Mouse (Mus musculus) MEL (cell line): ENCODE results near the gene Hdhd3. TPM values are rescaled to one million over a fixed set of nuclear protein-coding genes. Genes with fewer than 3 reads are reported as not detected.
A peak's percentile ranks its signal among the peaks of the same experiment; 100 is the strongest.

ENCODE experiments used
- DNase-seq: peaks from one replicate; pipeline ENCODE4 v3.0.0; 2011; ENCODE audit warnings: low read depth, low spot score
- H3K27ac ChIP-seq: 2 replicates; pipeline ENCODE4 v1.5.1; 2012; ENCODE audit warnings: low read depth, mild to moderate bottlenecking, control low read depth, low read length, moderate library complexity; ENCODE audit not compliant: control insufficient read depth
- H3K27me3 ChIP-seq, 2 experiments: fragments of 150-350 bp in 1 of 2; sonication (generic) in 1 of 2; 2 replicates each; pipeline ENCODE4 v1.6.1; 2012; ENCODE audit warnings: low read length in 2 of 2, mild to moderate bottlenecking in 2 of 2, improper control_type of control experiment in 1 of 2, moderate library complexity in 1 of 2; ENCODE audit not compliant: insufficient read depth in 2 of 2, control insufficient read depth in 1 of 2
- H3K36me3 ChIP-seq, 2 experiments: 2 replicates each; pipeline ENCODE4 v1.6.1; 2012 to 2014; ENCODE audit warnings: low read length in 2 of 2, improper control_type of control experiment in 1 of 2, inconsistent platforms in 1 of 2, mild to moderate bottlenecking in 1 of 2; ENCODE audit not compliant: insufficient read depth in 2 of 2, control insufficient read depth in 1 of 2
- H3K4me1 ChIP-seq, 2 experiments: fragments of 150-350 bp in 1 of 2; sonication (generic) in 1 of 2; 2 replicates each; pipeline ENCODE4 v1.6.1; 2012; ENCODE audit warnings: low read length in 2 of 2, improper control_type of control experiment in 1 of 2, mild to moderate bottlenecking in 1 of 2; ENCODE audit not compliant: insufficient read depth in 2 of 2, control insufficient read depth in 1 of 2
- H3K4me3 ChIP-seq, 2 experiments: fragments of 150-350 bp in 1 of 2; sonication (generic) in 1 of 2; 2 replicates each; pipeline ENCODE4 v1.5.1; 2012; ENCODE audit warnings: low read depth in 2 of 2, low read length in 2 of 2, mild to moderate bottlenecking in 2 of 2, moderate library complexity in 2 of 2, control low read depth in 1 of 2, improper control_type of control experiment in 1 of 2; ENCODE audit not compliant: control insufficient read depth in 1 of 2, insufficient read depth in 1 of 2
- H3K79me2 ChIP-seq: 2 replicates; pipeline ENCODE4 v1.6.1; 2012; ENCODE audit warnings: mild to moderate bottlenecking, low read length, moderate library complexity; ENCODE audit not compliant: control insufficient read depth, poor library complexity, insufficient read depth
- H3K9ac ChIP-seq: 2 replicates; pipeline ENCODE4 v1.6.1; 2012; ENCODE audit warnings: low read depth, mild to moderate bottlenecking, control low read depth, low read length, moderate library complexity; ENCODE audit not compliant: control insufficient read depth, poor library complexity, severe bottlenecking
- H3K9me3 ChIP-seq: fragments of 150-350 bp; sonication (generic); replicated peaks from 2 replicates; pipeline ENCODE4 v1.6.1; 2012; ENCODE audit warnings: mild to moderate bottlenecking, low read length, improper control_type of control experiment, moderate library complexity; ENCODE audit not compliant: insufficient read depth
- BHLHE40 ChIP-seq: IDR thresholded peaks from 2 replicates; pipeline ENCODE4 v1.6.1; 2012; ENCODE audit warnings: low read depth, mild to moderate bottlenecking, inconsistent platforms, low read length, improper control_type of control experiment, borderline replicate concordance
- CHD1 ChIP-seq: IDR thresholded peaks from 2 replicates; pipeline ENCODE4 v1.6.1; 2012; ENCODE audit warnings: low read depth, mild to moderate bottlenecking, inconsistent platforms, low read length, improper control_type of control experiment
- CHD2 ChIP-seq: IDR thresholded peaks from 2 replicates; pipeline ENCODE4 v1.6.1; 2011; ENCODE audit warnings: low read length, improper control_type of control experiment
- CTCF ChIP-seq, 3 experiments: IDR thresholded peaks in 2 of 3; conservative IDR thresholded peaks in 1 of 3; 2 replicates each; pipeline ENCODE4 v1.5.1; 2011 to 2012; ENCODE audit warnings: low read length in 3 of 3, low read depth in 2 of 3, mild to moderate bottlenecking in 2 of 3, improper control_type of control experiment in 1 of 3, inconsistent platforms in 1 of 3, mixed read lengths in 1 of 3, moderate library complexity in 1 of 3; ENCODE audit not compliant: control insufficient read depth in 1 of 3, insufficient read depth in 1 of 3, poor library complexity in 1 of 3, severe bottlenecking in 1 of 3
- E2F4 ChIP-seq: IDR thresholded peaks from 2 replicates; pipeline ENCODE4 v1.6.1; 2011; ENCODE audit warnings: low read depth, low read length, improper control_type of control experiment, borderline replicate concordance
- ELF1 ChIP-seq: IDR thresholded peaks from 2 replicates; pipeline ENCODE4 v1.6.1; 2014; ENCODE audit warnings: low read depth, mild to moderate bottlenecking, inconsistent platforms, low read length, improper control_type of control experiment, moderate library complexity
- EP300 ChIP-seq, 2 experiments: IDR thresholded peaks; 2 replicates each; pipeline ENCODE4 v1.6.1; 2011; ENCODE audit warnings: improper control_type of control experiment in 2 of 2, low read length in 2 of 2, low read depth in 1 of 2, mild to moderate bottlenecking in 1 of 2
- ETS1 ChIP-seq: IDR thresholded peaks from 2 replicates; pipeline ENCODE4 v1.6.1; 2012; ENCODE audit warnings: low read depth, mild to moderate bottlenecking, inconsistent platforms, low read length, improper control_type of control experiment, moderate library complexity
- GABPA ChIP-seq: IDR thresholded peaks from 2 replicates; pipeline ENCODE4 v1.6.1; 2012; ENCODE audit warnings: low read depth, mild to moderate bottlenecking, inconsistent platforms, low read length, improper control_type of control experiment, moderate library complexity
- GATA1 ChIP-seq: IDR thresholded peaks from 2 replicates; pipeline ENCODE4 v1.6.1; 2011; ENCODE audit warnings: low read depth, low read length, improper control_type of control experiment
- HCFC1 ChIP-seq: IDR thresholded peaks from 2 replicates; pipeline ENCODE4 v1.6.1; 2012; ENCODE audit warnings: low read depth, mild to moderate bottlenecking, inconsistent platforms, low read length, improper control_type of control experiment, moderate library complexity
- JUND ChIP-seq: IDR thresholded peaks from 2 replicates; pipeline ENCODE4 v1.6.1; 2011; ENCODE audit warnings: low read depth, mild to moderate bottlenecking, improper control_type of control experiment, low read length
- KAT2A ChIP-seq: conservative IDR thresholded peaks from 2 replicates; pipeline ENCODE4 v1.6.1; 2012; ENCODE audit warnings: low read depth, low read length, improper control_type of control experiment, inconsistent platforms
- MAFK ChIP-seq: IDR thresholded peaks from 2 replicates; pipeline ENCODE4 v1.6.1; 2011; ENCODE audit warnings: low read depth, mild to moderate bottlenecking, low read length, improper control_type of control experiment, borderline replicate concordance
- MAX ChIP-seq: IDR thresholded peaks from 2 replicates; pipeline ENCODE4 v1.6.1; 2011; ENCODE audit warnings: low read length, improper control_type of control experiment
- MAZ ChIP-seq: IDR thresholded peaks from 2 replicates; pipeline ENCODE4 v1.6.1; 2012; ENCODE audit warnings: low read depth, mild to moderate bottlenecking, inconsistent platforms, low read length, improper control_type of control experiment
- MEF2A ChIP-seq: IDR thresholded peaks from 2 replicates; pipeline ENCODE4 v1.6.1; 2014; ENCODE audit warnings: low read depth, mild to moderate bottlenecking, inconsistent platforms, low read length, improper control_type of control experiment; ENCODE audit not compliant: poor library complexity, insufficient replicate concordance, severe bottlenecking; ENCODE audit errors: extremely low read depth
- MXI1 ChIP-seq: IDR thresholded peaks from 2 replicates; pipeline ENCODE4 v1.6.1; 2011; ENCODE audit warnings: mild to moderate bottlenecking, low read depth, low read length, improper control_type of control experiment
- MYB ChIP-seq: IDR thresholded peaks from 2 replicates; pipeline ENCODE4 v1.6.1; 2011; ENCODE audit warnings: mild to moderate bottlenecking, low read depth, low read length, improper control_type of control experiment
- MYC ChIP-seq: IDR thresholded peaks from 2 replicates; pipeline ENCODE4 v1.6.1; 2011; ENCODE audit warnings: low read depth, mild to moderate bottlenecking, low read length, improper control_type of control experiment, moderate library complexity
- NELFE ChIP-seq: IDR thresholded peaks from 2 replicates; pipeline ENCODE4 v1.6.1; 2011; ENCODE audit warnings: low read depth, low read length, improper control_type of control experiment
- NRF1 ChIP-seq: IDR thresholded peaks from 2 replicates; pipeline ENCODE4 v1.6.1; 2014; ENCODE audit warnings: low read depth, mild to moderate bottlenecking, inconsistent platforms, low read length, improper control_type of control experiment, moderate library complexity; ENCODE audit not compliant: poor library complexity, insufficient read depth, severe bottlenecking
- POLR2A ChIP-seq, 2 experiments: IDR thresholded peaks; 2 replicates each; pipeline ENCODE4 v1.6.1; 2011 to 2012; ENCODE audit warnings: low read length in 2 of 2, mild to moderate bottlenecking in 2 of 2, control low read depth in 1 of 2, improper control_type of control experiment in 1 of 2, low read depth in 1 of 2, moderate library complexity in 1 of 2; ENCODE audit not compliant: control insufficient read depth in 1 of 2, insufficient read depth in 1 of 2, poor library complexity in 1 of 2
- POLR2AphosphoS2 ChIP-seq: IDR thresholded peaks from 2 replicates; pipeline ENCODE4 v1.6.1; 2011; ENCODE audit warnings: low read length, improper control_type of control experiment
- POLR2AphosphoS5 ChIP-seq: IDR thresholded peaks from 2 replicates; pipeline ENCODE4 v1.6.1; 2012; ENCODE audit warnings: low read depth, borderline replicate concordance, mild to moderate bottlenecking, inconsistent platforms, low read length, moderate library complexity, mixed read lengths
- RAD21 ChIP-seq: IDR thresholded peaks from 2 replicates; pipeline ENCODE4 v1.6.1; 2011; ENCODE audit warnings: mild to moderate bottlenecking, low read depth, low read length, improper control_type of control experiment
- RCOR1 ChIP-seq: IDR thresholded peaks from 2 replicates; pipeline ENCODE4 v1.6.1; 2012; ENCODE audit warnings: low read depth, mild to moderate bottlenecking, inconsistent platforms, low read length, improper control_type of control experiment
- SIN3A ChIP-seq: IDR thresholded peaks from 2 replicates; pipeline ENCODE4 v1.6.1; 2012; ENCODE audit warnings: low read length, improper control_type of control experiment, inconsistent platforms
- TAL1 ChIP-seq: IDR thresholded peaks from 2 replicates; pipeline ENCODE4 v1.6.1; 2012; ENCODE audit warnings: mild to moderate bottlenecking, inconsistent platforms, low read length, moderate library complexity, mixed read lengths
- TBP ChIP-seq: IDR thresholded peaks from 2 replicates; pipeline ENCODE4 v1.8.0; 2011; ENCODE audit warnings: low read depth, low read length, improper control_type of control experiment
- TCF12 ChIP-seq: IDR thresholded peaks from 2 replicates; pipeline ENCODE4 v1.6.1; 2014; ENCODE audit warnings: low read depth, mild to moderate bottlenecking, inconsistent platforms, low read length, improper control_type of control experiment, moderate library complexity
- UBTF ChIP-seq: IDR thresholded peaks from 2 replicates; pipeline ENCODE4 v1.6.1; 2012; ENCODE audit warnings: low read depth, mild to moderate bottlenecking, inconsistent platforms, low read length, improper control_type of control experiment, moderate library complexity, borderline replicate concordance; ENCODE audit not compliant: insufficient read depth
- USF1 ChIP-seq: IDR thresholded peaks from 2 replicates; pipeline ENCODE4 v1.6.1; 2014; ENCODE audit warnings: low read depth, mild to moderate bottlenecking, inconsistent platforms, low read length, improper control_type of control experiment, moderate library complexity
- USF2 ChIP-seq, 2 experiments: IDR thresholded peaks; 2 replicates each; pipeline ENCODE4 v1.6.1; 2011 to 2012; ENCODE audit warnings: improper control_type of control experiment in 2 of 2, low read length in 2 of 2, borderline replicate concordance in 1 of 2, inconsistent platforms in 1 of 2, low read depth in 1 of 2, mild to moderate bottlenecking in 1 of 2; ENCODE audit not compliant: insufficient read depth in 1 of 2
- ZC3H11A ChIP-seq: IDR thresholded peaks from 2 replicates; pipeline ENCODE4 v1.6.1; 2012; ENCODE audit warnings: low read depth, mild to moderate bottlenecking, inconsistent platforms, low read length, improper control_type of control experiment
- ZKSCAN1 ChIP-seq: IDR thresholded peaks from 2 replicates; pipeline ENCODE4 v1.6.1; 2012; ENCODE audit warnings: low read depth, mild to moderate bottlenecking, inconsistent platforms, low read length, improper control_type of control experiment, moderate library complexity
- ZMIZ1 ChIP-seq: IDR thresholded peaks from 2 replicates; pipeline ENCODE4 v1.6.1; 2012; ENCODE audit warnings: low read depth, mild to moderate bottlenecking, inconsistent platforms, low read length, improper control_type of control experiment, moderate library complexity
- ZNF384 ChIP-seq: IDR thresholded peaks from 2 replicates; pipeline ENCODE4 v1.6.1; 2012; ENCODE audit warnings: low read depth, mild to moderate bottlenecking, inconsistent platforms, low read length, improper control_type of control experiment
- polyA plus RNA-seq, 2 experiments: library from polyadenylated mRNA; stranded (reverse) in 1 of 2; unstranded in 1 of 2; fragments of >175 nt in 1 of 2; fragments of >200 nt in 1 of 2; gene quantifications; 2 replicates each; pipeline versions ENCODE4 v1.2.1 to v1.2.4; 2012; ENCODE audit warnings: low replicate concordance in 2 of 2, low read depth in 1 of 2; ENCODE audit not compliant: insufficient read length in 2 of 2, insufficient read depth in 1 of 2, missing spikeins in 1 of 2
- total RNA-seq: library from RNA; depleted of rRNA; stranded (reverse); fragments of 300-350 nt; gene quantifications from 2 replicates; pipeline ENCODE4 v1.2.3, GENCODE M21; 2012

The Hdhd3 gene
- total and polyA plus RNA-seq, 3 experiments = 3.5 to 6.0 TPM; not detected in 1

GRCm38 (mm10) chr4:62496815-62497214, 6.5 kb downstream of the Hdhd3 start:
- H3K36me3 ChIP-seq = peaks cover 0 to 8% of the 10 kb centered on the region in 2 experiments; a peak in 2 of 4 replicates
- peaks cover 5 to 19% of the 10 kb centered on the region in 2 experiments; a peak in 3 of 4 replicates for H3K4me1 ChIP-seq
- H3K9ac ChIP-seq = peak overlapping the region; percentile 2; the same call in 1 of the 2 replicates
- H3K27ac ChIP-seq = no peak overlapping the region
- no peaks in the 10 kb centered on the region for H3K79me2 ChIP-seq
- H3K27me3 ChIP-seq = no peaks in the 10 kb centered on the region; a peak in 1 of 4 replicates
- peak; percentile 89 for DNase-seq
- H3K9me3 ChIP-seq = no peaks in the 10 kb centered on the region
- no peak overlapping the region for H3K4me3 ChIP-seq
- 0 out of 2 replicates have a peak, but pooled peaks have one; percentile 18 for TF ChIP-seq ZNF384
- peak; percentile 35; the same call in 1 of the 2 replicates for TF ChIP-seq ETS1
- no peak for TF ChIP-seq E2F4
- TF ChIP-seq TCF12 = no peak
- no peak for TF ChIP-seq HCFC1
- TF ChIP-seq MYB = no peak
- TF ChIP-seq ZC3H11A = no peak
- no peak for TF ChIP-seq TAL1
- TF ChIP-seq MXI1 = peak; percentile 54
- TF ChIP-seq USF2 (IDR thresholded peaks at IDR 0.05; ENCODE audit: borderline replicate concordance in 1 of 2, insufficient read depth in 1 of 2, low read depth in 1 of 2, low read length in 2 of 2) = no peak; a peak in 1 of 4 replicates
- no peak for TF ChIP-seq RAD21
- TF ChIP-seq EP300 (IDR thresholded peaks at IDR 0.05; ENCODE audit: low read depth in 1 of 2, low read length in 2 of 2) = no peak; a peak in 1 of 4 replicates
- TF ChIP-seq POLR2A (IDR thresholded peaks at IDR 0.05; ENCODE audit: control insufficient read depth in 1 of 2, insufficient read depth in 1 of 2, low read depth in 1 of 2, low read length in 2 of 2, poor library complexity in 1 of 2) = no peak
- no peak; the same call in 1 of the 2 replicates for TF ChIP-seq SIN3A
- TF ChIP-seq JUND = no peak
- no peak for TF ChIP-seq UBTF
- no peak for TF ChIP-seq USF1
- no peak for TF ChIP-seq TBP
- TF ChIP-seq KAT2A = no peak
- TF ChIP-seq NELFE = no peak
- peak; percentile 83 for TF ChIP-seq MAX
- no peak for TF ChIP-seq NRF1
- no peak for TF ChIP-seq CTCF (IDR thresholded peaks at IDR 0.05 in 2 of 3, conservative IDR thresholded peaks at IDR 0.05 in 1 of 3; ENCODE audit: control insufficient read depth in 1 of 3, insufficient read depth in 1 of 3, low read depth in 2 of 3, low read length in 3 of 3, poor library complexity in 1 of 3, severe bottlenecking in 1 of 3)
- peak; percentile 32; the same call in 1 of the 2 replicates for TF ChIP-seq BHLHE40
- TF ChIP-seq GATA1 = no peak
- no peak for TF ChIP-seq CHD2
- no peak for TF ChIP-seq POLR2AphosphoS5
- no peak for TF ChIP-seq ZKSCAN1
- TF ChIP-seq ZMIZ1 = no peak
- TF ChIP-seq GABPA = no peak
- no peak for TF ChIP-seq MYC
- no peak for TF ChIP-seq MAZ
- TF ChIP-seq MAFK = no peak
- TF ChIP-seq RCOR1 = no peak
- TF ChIP-seq MEF2A = no peak
- no peak for TF ChIP-seq CHD1
- peak; percentile 49; the same call in 1 of the 2 replicates for TF ChIP-seq POLR2AphosphoS2
- TF ChIP-seq ELF1 = no peak
